Mouse (Mus musculus) kidney, adult 2 months (tissue): ENCODE data around the gene Srbd1.

ENCODE experiments used
- CTCF ChIP-seq: fragments of 200-500 bp; conservative IDR thresholded peaks from 2 replicates; pipeline ENCODE4 v1.5.1; 2011; ENCODE audit warnings: low read depth, mild to moderate bottlenecking, control low read depth, low read length, moderate library complexity, mixed read lengths; ENCODE audit not compliant: insufficient read depth, insufficient read length
- POLR2A ChIP-seq: fragments of 200-500 bp; IDR thresholded peaks from one replicate; pipeline ENCODE4 v1.6.1; 2011; ENCODE audit warnings: low read depth, low read length, control low read depth

- no peak for TF ChIP-seq POLR2A
- no peak for TF ChIP-seq CTCF
These were observed 173.9 kb downstream of the Srbd1 start for GRCm38 (mm10) chr17:85971120-85971519.
